Mouse (Mus musculus) kidney, adult 2 months (tissue): ENCODE data around the gene Sit1. TPM values are rescaled to one million over a fixed set of nuclear protein-coding genes. Genes with fewer than 3 reads are reported as not detected.

Experiments
- DNase-seq: peaks from one replicate; pipeline ENCODE4 v3.0.0; 2021
- H3K27ac ChIP-seq: fragments of 200-500 bp; 2 replicates; pipeline ENCODE4 v1.5.1; 2012; ENCODE audit warnings: low read depth, low read length, control low read depth, inconsistent platforms; ENCODE audit not compliant: insufficient read depth
- H3K27me3 ChIP-seq: fragments of 200-500 bp; replicated peaks from 2 replicates; pipeline ENCODE4 v1.6.1; 2012; ENCODE audit warnings: mild to moderate bottlenecking, moderate library complexity, low read length, inconsistent platforms; ENCODE audit not compliant: control insufficient read depth, insufficient read depth
- H3K36me3 ChIP-seq: fragments of 200-500 bp; 2 replicates; pipeline ENCODE4 v1.6.1; 2012; ENCODE audit warnings: mild to moderate bottlenecking, moderate library complexity, low read length, inconsistent platforms; ENCODE audit not compliant: control insufficient read depth, insufficient read depth
- H3K4me1 ChIP-seq: fragments of 200-500 bp; 2 replicates; pipeline ENCODE4 v1.6.1; 2011; ENCODE audit warnings: low read length; ENCODE audit not compliant: control insufficient read depth, insufficient read depth
- H3K4me3 ChIP-seq: fragments of 200-500 bp; 2 replicates; pipeline ENCODE4 v1.5.1; 2011; ENCODE audit warnings: mild to moderate bottlenecking, low read depth, low read length, control low read depth; ENCODE audit not compliant: insufficient read depth
- CTCF ChIP-seq: fragments of 200-500 bp; conservative IDR thresholded peaks from 2 replicates; pipeline ENCODE4 v1.5.1; 2011; ENCODE audit warnings: low read depth, mild to moderate bottlenecking, control low read depth, low read length, moderate library complexity, mixed read lengths; ENCODE audit not compliant: insufficient read depth, insufficient read length
- POLR2A ChIP-seq: fragments of 200-500 bp; IDR thresholded peaks from one replicate; pipeline ENCODE4 v1.6.1; 2011; ENCODE audit warnings: low read depth, low read length, control low read depth
- WGBS: fragments of 180-500 bp; shearing (Covaris S2); methylation state at CpG from one replicate; pipeline ENCODE4 v1.1.7; 2018; 5-methylcytosine and 5-hydroxymethylcytosine counted together
- polyA plus RNA-seq: library from polyadenylated mRNA; depleted of rRNA; stranded (reverse); fragments of >200 nt; gene quantifications from 2 replicates; pipeline ENCODE4 v1.2.3, GENCODE M21; 2012; rRNA removed

Gene Sit1
- polyA plus RNA-seq, 1 experiment: 1.4 TPM

DNA sequence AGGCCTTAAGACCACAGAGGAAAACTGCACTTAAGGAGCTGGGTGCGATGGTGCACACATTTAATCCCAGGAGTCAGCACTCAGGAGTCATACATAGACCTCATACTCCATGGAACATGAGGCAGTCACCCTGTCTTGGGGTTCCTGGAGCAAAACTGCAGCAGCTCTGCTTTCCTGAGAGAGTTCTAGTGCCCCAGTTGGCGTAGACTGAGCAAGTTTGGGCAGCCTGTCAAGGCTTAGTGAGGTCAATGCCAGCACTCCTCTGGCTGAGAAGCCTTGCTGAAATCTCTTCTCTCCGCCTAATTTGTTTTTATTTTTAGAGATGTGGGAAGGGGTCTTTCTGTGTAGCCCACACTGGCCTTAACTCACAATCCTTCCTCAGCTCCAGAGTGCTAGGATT, 35.0 kb downstream of the Sit1 start:
- Histone ChIP-seq H3K36me3 (peaks cover 1% of the 10 kb centered on the region; the same call in 1 of the 2 replicates), H3K4me3 (no peak overlapping the region), H3K27me3 (no peaks in the 10 kb centered on the region), H3K27ac (no peak overlapping the region), H3K4me1 (peaks cover 5% of the 10 kb centered on the region; the same call in 1 of the 2 replicates)
- no peak for TF ChIP-seq CTCF
- no peak for TF ChIP-seq POLR2A
- DNase-seq: no peak
- WGBS: 95% methylated on average over 3 of the region's 3 CpGs

DNA sequence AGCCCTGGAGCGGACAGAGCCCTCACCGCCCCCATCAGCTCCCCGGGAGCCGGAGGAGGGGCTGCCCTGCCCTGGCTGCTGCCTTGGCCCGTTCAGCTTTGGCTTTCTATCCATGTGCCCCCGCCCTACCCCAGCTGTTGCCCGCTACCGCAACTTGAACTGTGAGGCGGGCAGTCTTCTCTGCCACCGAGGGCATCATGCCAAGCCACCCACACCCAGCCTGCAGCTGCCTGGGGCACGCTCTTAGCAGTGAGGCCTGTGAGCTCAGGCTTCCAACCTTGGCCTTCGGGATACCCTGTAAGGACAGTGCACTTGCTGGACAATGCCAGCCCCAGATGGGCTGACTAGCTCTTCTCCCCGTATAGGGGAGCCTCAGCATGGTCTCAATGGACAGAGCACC, 36.3 kb downstream of the Sit1 start:
- 76% methylated on average over 13 of the region's 13 CpGs for WGBS
- Histone ChIP-seq H3K4me3 (no peak overlapping the region), H3K36me3 (peaks cover 1% of the 10 kb centered on the region; the same call in 1 of the 2 replicates), H3K4me1 (peaks cover 5% of the 10 kb centered on the region; the same call in 1 of the 2 replicates), H3K27ac (no peak overlapping the region), H3K27me3 (no peaks in the 10 kb centered on the region)
- TF ChIP-seq POLR2A: no peak
- no peak for TF ChIP-seq CTCF
- no peak for DNase-seq

DNA sequence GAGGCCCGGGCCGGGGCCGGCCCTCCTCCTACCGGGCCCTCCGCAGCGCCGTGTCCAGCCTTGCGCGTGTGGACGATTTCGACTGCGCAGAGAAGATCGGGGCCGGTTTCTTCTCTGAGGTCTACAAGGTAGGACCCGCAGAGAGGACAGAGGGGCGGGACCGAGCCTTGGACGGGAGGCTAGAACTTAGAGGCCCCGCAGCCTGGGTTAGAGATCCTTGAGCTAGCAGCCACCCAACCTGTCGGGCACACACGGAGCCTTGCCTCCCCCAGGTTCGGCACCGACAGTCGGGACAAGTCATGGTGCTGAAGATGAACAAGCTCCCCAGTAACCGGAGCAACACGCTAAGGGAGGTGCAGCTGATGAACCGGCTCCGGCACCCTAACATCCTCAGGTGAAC, 40.0 kb downstream of the Sit1 start:
- Histone ChIP-seq H3K4me3 (peak overlapping the region; percentile 76), H3K27ac (no peak overlapping the region), H3K4me1 (peaks cover 5% of the 10 kb centered on the region; the same call in 1 of the 2 replicates), H3K36me3 (peaks cover 1% of the 10 kb centered on the region; the same call in 1 of the 2 replicates), H3K27me3 (no peaks in the 10 kb centered on the region)
- 1% methylated on average over 28 of the region's 28 CpGs for whole genome bisulfite sequencing
- TF ChIP-seq CTCF: no peak
- TF ChIP-seq POLR2A: no peak
- peak; percentile 41 for DNase-seq

DNA sequence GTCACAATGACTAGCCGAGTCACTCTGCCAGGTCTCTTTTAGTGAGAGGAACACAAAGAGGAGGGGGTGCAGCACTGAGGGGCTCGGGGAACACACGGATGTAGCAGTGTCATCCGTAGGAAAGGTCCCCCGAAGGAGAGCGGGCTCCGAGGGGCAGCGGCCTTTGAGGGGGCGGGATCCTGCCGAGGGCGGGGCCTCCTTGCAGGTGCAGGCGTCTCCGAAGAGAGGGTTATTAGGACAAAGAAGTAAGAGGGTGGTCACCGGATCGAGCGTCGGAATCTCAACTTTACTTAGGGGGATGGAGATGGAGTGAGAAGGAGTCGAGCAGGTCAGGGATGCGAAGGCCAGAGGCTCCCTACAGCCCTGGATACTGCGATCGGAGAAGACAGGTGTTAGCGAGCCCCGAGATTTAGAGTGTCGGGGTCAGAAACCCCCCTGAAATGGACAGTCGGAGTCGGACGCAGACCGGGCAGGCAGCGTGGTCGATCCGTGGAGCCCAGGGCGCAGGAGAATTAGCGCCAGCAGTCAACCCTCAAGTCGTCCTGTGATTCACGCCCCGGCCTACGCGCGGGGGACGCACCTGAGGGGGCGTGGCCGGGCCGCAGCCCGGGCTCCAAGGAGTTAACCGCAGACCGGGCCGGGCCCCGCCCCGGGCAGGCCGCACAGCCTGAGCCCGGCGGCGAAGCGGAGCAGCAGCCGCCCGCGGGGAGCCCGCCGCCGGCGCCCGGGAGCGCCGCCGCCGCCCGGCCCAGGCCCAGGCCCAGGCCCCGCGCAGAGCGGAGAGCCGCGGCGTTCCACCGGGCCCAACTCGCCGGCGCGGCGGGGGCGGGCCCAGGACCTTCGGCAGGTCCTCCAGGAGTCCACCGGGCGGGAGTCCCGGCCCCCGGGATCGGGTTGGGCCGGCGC, 40.8 kb downstream of the Sit1 start:
- Histone ChIP-seq H3K27ac (peak overlapping the region; percentile 94), H3K4me3 (peak overlapping the region; percentile 76), H3K36me3 (peaks cover 1% of the 10 kb centered on the region; the same call in 1 of the 2 replicates), H3K27me3 (no peaks in the 10 kb centered on the region), H3K4me1 (peaks cover 5% of the 10 kb centered on the region; the same call in 1 of the 2 replicates)
- WGBS: under 1% methylated on average over 75 of the region's 88 CpGs
- DNase-seq: peak; percentile 85
- TF ChIP-seq POLR2A (peak; percentile 5), CTCF (no peak)

DNA sequence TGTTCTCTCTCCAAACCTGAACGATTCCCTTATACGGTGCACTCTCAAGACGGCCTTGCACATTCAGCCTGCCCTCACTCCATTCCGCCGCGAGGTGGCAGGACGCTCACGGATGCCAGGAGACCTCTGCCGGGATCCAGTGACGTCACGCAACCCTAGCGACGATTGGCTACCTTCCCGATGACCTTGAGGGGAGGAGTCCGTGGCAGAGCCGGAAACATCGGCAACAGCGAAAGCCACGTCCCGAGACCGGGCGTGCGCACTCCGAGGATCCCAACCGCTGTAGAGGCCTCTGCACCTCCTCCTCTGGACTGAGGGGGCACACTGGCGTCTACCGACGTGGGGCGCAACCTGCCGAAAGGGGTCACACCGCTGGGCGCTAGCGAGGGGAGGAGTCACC, 41.5 kb downstream of the Sit1 start:
- Histone ChIP-seq H3K4me3 (peak overlapping the region; percentile 76), H3K4me1 (peaks cover 5% of the 10 kb centered on the region; the same call in 1 of the 2 replicates), H3K27ac (peak overlapping the region; percentile 94), H3K27me3 (no peaks in the 10 kb centered on the region), H3K36me3 (peaks cover 1% of the 10 kb centered on the region; the same call in 1 of the 2 replicates)
- WGBS: under 1% methylated on average over 33 of the region's 33 CpGs
- peak; percentile 100 for DNase-seq
- TF ChIP-seq CTCF: peak; percentile 98
- peak; percentile 95 for TF ChIP-seq POLR2A

DNA sequence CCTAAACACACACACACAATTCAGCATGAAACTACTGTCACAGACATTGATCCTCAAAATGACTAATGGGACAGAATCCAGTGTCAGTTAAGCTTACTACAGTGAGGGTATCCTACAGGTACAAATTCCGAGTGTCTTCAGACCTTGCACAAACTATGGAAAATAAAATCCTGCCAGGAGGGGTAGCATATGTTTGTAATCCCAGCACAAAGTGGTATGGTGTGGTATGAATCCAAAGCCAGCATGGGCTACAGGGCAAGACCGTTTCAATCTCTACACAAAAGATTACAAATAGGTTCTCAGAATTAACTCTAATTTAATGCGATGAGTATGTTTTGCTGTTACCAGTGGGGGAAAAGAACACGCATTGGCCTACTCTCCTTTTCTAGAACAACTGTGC, 41.9 kb downstream of the Sit1 start, which contains the start of gene Tesk1:
Tesk1 (plus strand) TSS at position 301 of the 400 bp plus-strand sequence.
- peaks cover 5% of the 10 kb centered on the region; the same call in 1 of the 2 replicates for H3K4me1 ChIP-seq
- no peaks in the 10 kb centered on the region for H3K36me3 ChIP-seq
- TF ChIP-seq CTCF: no peak
- no peak for TF ChIP-seq POLR2A
- no peak for DNase-seq
- peak within 1 kb of the TSS; percentile 94 for H3K27ac ChIP-seq
- WGBS: 22% methylated on average over 4 of the region's 4 CpGs
- peak within 1 kb of the TSS; percentile 76 for H3K4me3 ChIP-seq
- no peaks in the 10 kb centered on the region for H3K27me3 ChIP-seq

DNA sequence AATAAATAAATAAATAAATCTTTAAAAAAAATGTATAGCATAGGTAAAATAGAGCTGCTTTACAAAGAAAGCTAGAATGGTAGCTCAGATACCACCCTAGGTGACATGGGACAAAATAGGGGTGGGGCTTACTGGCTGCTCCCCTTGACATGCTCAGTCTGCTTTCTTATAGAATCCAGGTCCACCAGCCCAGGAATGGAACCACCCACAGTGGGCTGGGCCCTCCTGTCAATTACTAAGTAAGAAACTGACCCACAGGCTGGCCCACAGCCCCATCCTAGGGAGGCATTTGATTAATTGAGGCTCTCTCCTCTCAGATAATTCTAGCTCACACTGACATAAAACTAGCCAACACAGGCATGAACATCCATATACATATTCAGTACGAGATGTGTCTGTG, 50.7 kb downstream of the Sit1 start:
- Histone ChIP-seq H3K27me3 (no peaks in the 10 kb centered on the region), H3K27ac (no peak overlapping the region), H3K36me3 (no peaks in the 10 kb centered on the region), H3K4me3 (no peak overlapping the region), H3K4me1 (no peaks in the 10 kb centered on the region)
- 76% methylated on average over 1 of the region's 1 CpGs for WGBS
- no peak for TF ChIP-seq CTCF
- TF ChIP-seq POLR2A: no peak
- DNase-seq: no peak

Other genes starting within 250 kb of the Sit1 start
- 0.38 and 0.54 TPM in 2 replicates for gene Atp8b5, start 216.6 kb downstream of the Sit1 start, polyA plus RNA-seq
- 15.5 and 17.3 TPM in 2 replicates for gene Rusc2, start 101.8 kb downstream of the Sit1 start, polyA plus RNA-seq
- gene Fam166b, start 54.6 kb downstream of the Sit1 start, polyA plus RNA-seq: 1.3 and 1.6 TPM in 2 replicates
- gene Tesk1, start 41.8 kb downstream of the Sit1 start, polyA plus RNA-seq: 59.0 and 72.5 TPM in 2 replicates
- 4.5 and 12.6 TPM in 2 replicates for gene Cd72, start 29.1 kb downstream of the Sit1 start, polyA plus RNA-seq
- 529 and 664 TPM in 2 replicates for gene Ccdc107, start 9.2 kb upstream of the Sit1 start, polyA plus RNA-seq
- gene Arhgef39, start 16.0 kb upstream of the Sit1 start, polyA plus RNA-seq: 17.3 and 26.6 TPM in 2 replicates
- gene Car9, start 23.2 kb upstream of the Sit1 start, polyA plus RNA-seq: 4.9 and 5.8 TPM in 2 replicates
- gene Tpm2, start 40.0 kb upstream of the Sit1 start, polyA plus RNA-seq: 10.8 and 51.9 TPM in 2 replicates
- gene Creb3, start 78.6 kb upstream of the Sit1 start, polyA plus RNA-seq: 58.2 and 74.5 TPM in 2 replicates
- gene Tln1, start 79.0 kb upstream of the Sit1 start, polyA plus RNA-seq: 92.1 and 106 TPM in 2 replicates
- gene Rgp1, start 95.0 kb upstream of the Sit1 start, polyA plus RNA-seq: 41.2 and 46.9 TPM in 2 replicates
- gene Gba2, start 95.1 kb upstream of the Sit1 start, polyA plus RNA-seq: 12.2 and 13.9 TPM in 2 replicates
- gene Msmp, start 100.8 kb upstream of the Sit1 start, polyA plus RNA-seq: 2.9 and 4.7 TPM in 2 replicates
- gene Npr2, start 148.2 kb upstream of the Sit1 start, polyA plus RNA-seq: 38.0 and 41.5 TPM in 2 replicates
- gene Spag8, start 169.9 kb upstream of the Sit1 start, polyA plus RNA-seq: 2.2 and 2.4 TPM in 2 replicates
- 374 and 465 TPM in 2 replicates for gene Hint2, start 172.7 kb upstream of the Sit1 start, polyA plus RNA-seq
- 8.3 and 8.6 TPM in 2 replicates for gene Tmem8b, start 185.2 kb upstream of the Sit1 start, polyA plus RNA-seq
- gene Fam221b, start 185.4 kb upstream of the Sit1 start, polyA plus RNA-seq: 0.09 and 0.12 TPM in 2 replicates
- gene Olfr70, start 217.1 kb upstream of the Sit1 start, polyA plus RNA-seq: not detected in 2 replicates
- not detected in 2 replicates for gene Olfr71, start 226.5 kb upstream of the Sit1 start, polyA plus RNA-seq
- gene Hrct1, start 243.5 kb upstream of the Sit1 start, polyA plus RNA-seq: 4.8 and 5.1 TPM in 2 replicates
- gene Spaar, start 246.3 kb upstream of the Sit1 start, polyA plus RNA-seq: 2.4 and 2.5 TPM in 2 replicates